14 mouse cellular contexts compared by ENCODE assay signal in genomic region chr1:20306116-20306515, GRCm38 (mm10).
DNase-seq lines count a peak whose midpoint lies in the region; ATAC-seq and TF ChIP-seq lines count a peak whose summit lies in the region.
"Had no signal": no experiment of that assay in that cellular context is flagged by ENCODE, and none has a peak within 500 bp of the region (broad histone marks: within the 10 kb centered on the region; RNA-seq: fewer than 3 reads in every experiment).

No protein-coding gene starts in this region.

- H3K9ac ChIP-seq in hindbrain, postnatal 0 days (replicated peaks; ENCODE audit: low read length) = no peak overlapping the region
- no peak overlapping the region for H3K9ac ChIP-seq in hindbrain, embryonic 14.5 days
- no peak overlapping the region for H3K9ac ChIP-seq in liver, postnatal 0 days (replicated peaks)
- H3K9ac ChIP-seq in midbrain, postnatal 0 days (replicated peaks; ENCODE audit: low read length, poor library complexity, severe bottlenecking) = no peak overlapping the region
- H3K9ac ChIP-seq: hindbrain, embryonic 15.5 days; lung, embryonic 14.5 days had no signal

- 0 out of 2 replicates have a peak, but pooled peaks cover 4% of the 10 kb centered on the region for H3K4me1 ChIP-seq in hindbrain, postnatal 0 days (ENCODE audit: insufficient read depth, low read length)
- peaks cover 12% of the 10 kb centered on the region for H3K4me1 ChIP-seq in hindbrain, embryonic 14.5 days (replicated peaks; ENCODE audit: control insufficient read depth, insufficient read depth, low read length)
- no peaks in the 10 kb centered on the region for H3K4me1 ChIP-seq in liver, postnatal 0 days (ENCODE audit: insufficient read depth)
- no peaks in the 10 kb centered on the region for H3K4me1 ChIP-seq in midbrain, postnatal 0 days (ENCODE audit: insufficient read depth, low read length)

- ATAC-seq in hindbrain, postnatal 0 days = no peak
- ATAC-seq in hindbrain, embryonic 14.5 days (ENCODE audit: low FRiP score) = no peak
- 0 out of 2 replicates have a peak, but pooled peaks have one; percentile 49 for ATAC-seq in liver, postnatal 0 days
- no peak for ATAC-seq in midbrain, postnatal 0 days (ENCODE audit: low FRiP score)

- intact Hi-C loops in heart, postnatal 25 days (cut with DNase I) = no loop called here

- no peak for TF ChIP-seq EP300 in liver, postnatal 0 days (IDR thresholded peaks at IDR 0.05; ENCODE audit: low read depth)

- H3K27me3 ChIP-seq in hindbrain, postnatal 0 days (ENCODE audit: insufficient read depth, low read length) = no peaks in the 10 kb centered on the region
- peaks cover 8% of the 10 kb centered on the region; the same call in 1 of the 2 replicates for H3K27me3 ChIP-seq in hindbrain, embryonic 14.5 days (ENCODE audit: control insufficient read depth, insufficient read depth, low read length)
- no peaks in the 10 kb centered on the region for H3K27me3 ChIP-seq in liver, postnatal 0 days (ENCODE audit: insufficient read depth, low read length)
- no peaks in the 10 kb centered on the region for H3K27me3 ChIP-seq in midbrain, postnatal 0 days (ENCODE audit: insufficient read depth, low read length)

- peak; percentile 44 for DNase-seq in hindbrain, postnatal 0 days (ENCODE audit: low spot score)
- no peak for DNase-seq in hindbrain, embryonic 14.5 days (ENCODE audit: low spot score)
- peak; percentile 14 for DNase-seq in liver, postnatal 0 days
- no peak for DNase-seq in liver
- DNase-seq in embryo, embryonic 10 days (ENCODE audit: low spot score) = peak; percentile 64
- DNase-seq in midbrain, postnatal 0 days (ENCODE audit: low spot score) = peak; percentile 31
- DNase-seq in kidney, postnatal 25 days = no peak
- DNase-seq in heart, postnatal 25 days (ENCODE audit: low spot score) = no peak
- DNase-seq: adrenal gland, adult 8-10 months; gastrocnemius, postnatal 14 days; lung, embryonic 14.5 days had no signal

- no peaks in the 10 kb centered on the region for H3K9me3 ChIP-seq in hindbrain, postnatal 0 days (ENCODE audit: low read length)
- no peaks in the 10 kb centered on the region for H3K9me3 ChIP-seq in hindbrain, embryonic 14.5 days (ENCODE audit: control insufficient read depth, low read length)
- H3K9me3 ChIP-seq in liver, postnatal 0 days (ENCODE audit: low read length) = no peaks in the 10 kb centered on the region
- H3K9me3 ChIP-seq in midbrain, postnatal 0 days (ENCODE audit: low read length) = no peaks in the 10 kb centered on the region
- H3K9me3 ChIP-seq: forebrain, embryonic 10.5 days; hindbrain, embryonic 15.5 days had no signal

- H3K27ac ChIP-seq in hindbrain, postnatal 0 days = no peak overlapping the region
- H3K27ac ChIP-seq in hindbrain, embryonic 14.5 days = no peak overlapping the region
- H3K27ac ChIP-seq in liver, postnatal 0 days (ENCODE audit: low read depth) = no peak overlapping the region
- H3K27ac ChIP-seq in midbrain, postnatal 0 days (ENCODE audit: low read depth, low read length) = no peak overlapping the region
- H3K27ac ChIP-seq: forebrain, embryonic 10.5 days; hindbrain, embryonic 15.5 days had no signal

- H3K4me2 ChIP-seq in hindbrain, postnatal 0 days (ENCODE audit: low read depth, low read length) = no peak overlapping the region
- H3K4me2 ChIP-seq in hindbrain, embryonic 14.5 days (replicated peaks) = no peak overlapping the region
- no peak overlapping the region for H3K4me2 ChIP-seq in liver, postnatal 0 days (ENCODE audit: low read depth, low read length)
- H3K4me2 ChIP-seq in midbrain, postnatal 0 days (ENCODE audit: low read depth, low read length, poor library complexity, severe bottlenecking) = no peak overlapping the region
- H3K4me2 ChIP-seq: heart, embryonic 11.5 days; hindbrain, embryonic 15.5 days; lung, embryonic 14.5 days had no signal

- WGBS in hindbrain, postnatal 0 days = 43% methylated on average over 3 of the region's 3 CpGs
- 39% methylated on average over 3 of the region's 3 CpGs for WGBS in hindbrain, embryonic 14.5 days
- WGBS in liver, postnatal 0 days (ENCODE audit: insufficient replicate concordance) = 62% methylated on average over 3 of the region's 3 CpGs
- 46% methylated on average over 3 of the region's 3 CpGs for WGBS in midbrain, postnatal 0 days

- no peak overlapping the region for H3K4me3 ChIP-seq in hindbrain, postnatal 0 days (ENCODE audit: low read length)
- no peak overlapping the region for H3K4me3 ChIP-seq in hindbrain, embryonic 14.5 days (replicated peaks; ENCODE audit: low read length)
- no peak overlapping the region for H3K4me3 ChIP-seq in liver, postnatal 0 days (ENCODE audit: low read depth, low read length)
- no peak overlapping the region for H3K4me3 ChIP-seq in midbrain, postnatal 0 days (ENCODE audit: low read depth, low read length)
- H3K4me3 ChIP-seq: forebrain, embryonic 10.5 days; hindbrain, embryonic 15.5 days had no signal

- TF ChIP-seq CTCF in hindbrain, postnatal 0 days (IDR thresholded peaks at IDR 0.05; ENCODE audit: low read depth) = peak; percentile 52
- TF ChIP-seq CTCF in liver, postnatal 0 days (IDR thresholded peaks at IDR 0.05; ENCODE audit: low read depth) = peak; percentile 53
- peak; percentile 66 for TF ChIP-seq CTCF in midbrain, postnatal 0 days (IDR thresholded peaks at IDR 0.05)

- H3K36me3 ChIP-seq in hindbrain, postnatal 0 days (ENCODE audit: insufficient read depth, low read length) = no peaks in the 10 kb centered on the region
- H3K36me3 ChIP-seq in hindbrain, embryonic 14.5 days (replicated peaks; ENCODE audit: control insufficient read depth, insufficient read depth) = no peaks in the 10 kb centered on the region
- no peaks in the 10 kb centered on the region for H3K36me3 ChIP-seq in liver, postnatal 0 days (replicated peaks; ENCODE audit: insufficient read depth, low read length)
- H3K36me3 ChIP-seq in midbrain, postnatal 0 days (ENCODE audit: insufficient read depth, low read length) = no peaks in the 10 kb centered on the region
- H3K36me3 ChIP-seq: forebrain, embryonic 10.5 days; hindbrain, embryonic 15.5 days had no signal

Comparison
In these comparisons a context has a peak if more than half of its experiments do, and no peak if none do; other contexts are left out.
1. DNase-seq: peak in hindbrain, postnatal 0 days (single experiment), liver, postnatal 0 days (single experiment), embryo, embryonic 10 days (single experiment) and midbrain, postnatal 0 days (single experiment); none in hindbrain, embryonic 14.5 days (single experiment), liver (single experiment), kidney, postnatal 25 days (0 of 2) and heart, postnatal 25 days (single experiment).
2. Peak in every context shown above with its lines, with median percentiles within 50 percentile points of each other: CTCF ChIP-seq.